Mouse (Mus musculus) adrenal gland, postnatal 10 days (tissue): ENCODE measurements at regions not wholly inside any gene's neighbourhood (a gene's known extent, or its start where the extent isn't known, plus 50 kb on each side); places are given as distances from the start of the nearest gene placed in this dataset.

Source experiments
- DNase-seq: peaks from one replicate; pipeline ENCODE4 v3.0.0; 2021; ENCODE audit warnings: mixed read lengths

DNA sequence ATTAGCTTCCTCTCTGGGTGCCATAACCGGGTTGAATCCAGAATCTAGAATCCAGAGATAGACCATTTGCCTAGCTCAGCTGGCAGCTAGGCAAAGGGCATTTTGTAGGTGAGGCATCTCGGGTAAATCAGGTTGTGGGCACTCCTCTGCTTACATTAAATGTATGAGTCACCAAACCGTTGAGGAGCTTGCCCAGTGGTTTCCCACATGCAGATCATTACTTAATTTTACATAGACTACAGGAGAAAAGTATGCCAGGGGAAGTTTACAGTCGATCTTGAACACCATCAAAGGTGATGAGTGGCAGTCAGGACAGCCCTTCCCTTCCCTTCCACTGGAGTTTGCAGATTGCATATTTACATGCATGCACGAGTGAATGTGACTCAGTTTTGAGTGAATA is 128.5 kb upstream of the Peli2 start:
- no peak for DNase-seq

DNA sequence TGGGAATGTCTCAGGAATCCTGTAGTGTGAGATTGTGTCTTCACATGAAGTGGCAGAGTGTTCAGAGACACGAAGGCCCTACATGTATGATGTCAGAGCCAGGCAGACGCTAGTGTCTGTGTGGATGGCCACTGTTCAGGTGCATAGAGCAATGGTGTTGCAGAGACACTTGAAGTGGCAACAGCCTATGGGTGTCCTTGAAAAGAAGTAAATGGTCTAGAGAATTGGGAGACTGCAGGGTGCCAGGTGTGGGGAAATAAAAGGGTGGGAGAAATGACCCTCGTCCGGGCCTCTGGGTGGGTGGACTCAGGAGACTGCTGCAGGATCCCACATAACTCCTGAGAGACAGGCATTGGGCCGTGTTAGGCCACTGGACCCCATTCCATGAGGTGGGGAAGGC is 127.8 kb upstream of the Peli2 start:
- no peak for DNase-seq

DNA sequence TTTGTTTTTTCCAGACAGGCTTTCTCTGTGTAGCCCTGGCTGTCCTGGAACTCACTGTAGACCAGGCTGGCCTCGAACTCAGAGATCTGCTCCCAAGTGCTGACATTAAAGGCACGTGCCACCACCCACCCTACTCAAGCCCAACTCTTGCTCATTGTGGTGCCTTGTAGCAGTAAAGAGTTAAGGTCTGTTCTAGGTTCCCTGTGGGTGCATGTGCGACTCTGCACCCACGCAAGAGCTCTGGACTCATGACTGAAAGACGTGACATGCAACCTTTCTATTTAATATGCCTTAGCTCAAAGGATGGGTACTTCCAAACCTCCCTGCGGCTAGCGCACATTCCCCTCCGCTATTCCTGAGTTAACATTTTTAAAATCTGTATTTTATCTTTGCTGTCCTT is 121.7 kb upstream of the Peli2 start:
- DNase-seq = no peak

DNA sequence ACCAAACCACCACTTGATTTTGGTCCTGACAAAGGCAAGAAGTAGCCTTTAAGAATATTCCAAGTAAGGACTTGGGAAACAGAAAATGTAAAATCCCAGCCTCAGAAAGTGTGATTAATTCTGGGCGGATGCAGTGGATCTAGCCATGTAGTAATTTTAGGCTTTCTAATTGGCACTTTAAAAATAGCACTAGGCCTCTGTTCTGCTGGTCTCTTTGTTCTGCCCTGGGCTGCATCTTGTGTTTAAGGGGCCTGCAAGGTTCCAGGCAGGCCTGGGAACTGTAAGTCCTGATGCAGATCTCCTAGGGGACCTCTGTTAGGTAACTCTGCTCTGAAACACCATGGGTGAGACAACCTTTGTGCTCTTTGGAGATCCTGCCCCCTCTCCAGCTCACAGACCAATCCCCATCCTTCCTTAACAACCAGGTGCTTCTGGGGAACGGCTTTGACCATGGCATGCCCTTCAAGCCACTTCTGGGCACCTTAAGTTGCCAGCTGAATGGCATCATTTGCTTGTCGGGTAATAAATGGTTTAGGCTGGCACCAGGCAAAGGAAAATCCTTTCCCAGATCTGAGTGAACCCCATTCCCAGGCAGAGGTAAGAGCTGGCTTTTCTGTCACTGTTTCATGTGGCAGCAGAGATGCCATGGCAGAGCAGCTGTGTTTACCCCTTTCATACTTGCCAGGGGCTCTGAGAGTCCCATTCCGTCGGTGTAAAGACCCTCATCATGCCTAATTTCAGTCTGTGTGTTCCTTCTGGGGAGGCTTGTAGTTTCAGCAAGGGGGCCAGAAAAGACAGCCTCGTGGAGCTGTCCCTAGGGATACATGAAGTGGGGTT is 115.3 kb upstream of the Peli2 start:
- no peak for DNase-seq

DNA sequence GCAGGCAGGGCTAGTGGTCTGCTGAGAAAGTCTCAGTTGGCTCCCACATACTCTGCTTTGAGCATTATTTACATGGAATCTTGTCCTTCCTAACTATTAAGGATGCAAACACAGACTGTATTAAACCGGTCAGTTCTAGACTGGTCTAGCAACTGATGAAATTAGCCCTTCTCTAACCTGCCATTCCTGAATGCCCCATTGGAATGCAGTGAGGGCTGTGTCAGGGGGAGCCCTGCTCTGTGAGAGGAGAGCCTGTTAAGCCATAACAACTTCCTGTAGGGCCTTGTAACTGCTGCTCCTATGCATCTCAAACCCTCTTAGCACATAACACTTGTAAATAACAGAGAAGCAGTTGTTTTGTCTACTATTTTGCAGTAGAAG is 114.7 kb upstream of the Peli2 start:
- DNase-seq = no peak

DNA sequence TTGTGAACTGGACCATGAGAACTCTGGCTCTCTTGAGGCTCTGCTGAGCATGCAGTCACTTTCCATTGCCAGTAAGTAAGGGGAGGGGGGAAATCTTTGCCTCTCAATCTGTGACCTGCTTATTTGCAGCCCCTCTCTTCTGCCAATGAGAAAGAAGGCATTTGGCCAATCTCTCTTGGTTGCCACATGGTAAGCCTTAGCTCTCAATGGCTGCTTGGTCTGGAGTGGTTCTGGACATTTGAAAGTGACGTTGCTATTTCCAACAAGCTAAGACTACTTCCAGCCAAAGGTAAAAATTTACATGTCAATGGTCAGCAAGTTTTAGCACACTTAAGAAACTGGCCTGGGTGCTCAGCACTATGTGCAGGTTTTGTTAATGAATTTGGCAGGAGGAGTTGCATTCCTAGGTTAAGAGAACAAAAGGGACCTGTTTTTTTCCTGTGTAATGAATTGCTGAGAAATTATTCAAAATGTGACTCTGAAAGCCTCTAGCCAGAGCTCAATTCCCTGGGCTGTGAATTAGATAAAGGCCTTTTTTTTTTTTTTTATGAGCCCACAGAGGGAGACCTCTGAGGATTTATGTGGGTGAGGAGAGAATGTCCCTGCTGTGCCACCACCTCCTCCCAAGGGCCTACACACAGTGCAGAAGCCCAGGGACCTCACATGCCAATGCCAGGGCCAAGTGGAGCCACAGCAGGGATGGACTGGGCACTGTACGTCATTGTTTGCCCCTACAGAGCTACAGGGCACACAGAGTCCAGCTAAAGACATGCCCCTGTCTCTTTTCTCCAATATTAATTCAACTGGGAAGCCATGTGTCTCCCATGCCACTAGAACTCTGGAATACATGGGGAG is 108.0 kb upstream of the Peli2 start:
- DNase-seq = peak; percentile 16

DNA sequence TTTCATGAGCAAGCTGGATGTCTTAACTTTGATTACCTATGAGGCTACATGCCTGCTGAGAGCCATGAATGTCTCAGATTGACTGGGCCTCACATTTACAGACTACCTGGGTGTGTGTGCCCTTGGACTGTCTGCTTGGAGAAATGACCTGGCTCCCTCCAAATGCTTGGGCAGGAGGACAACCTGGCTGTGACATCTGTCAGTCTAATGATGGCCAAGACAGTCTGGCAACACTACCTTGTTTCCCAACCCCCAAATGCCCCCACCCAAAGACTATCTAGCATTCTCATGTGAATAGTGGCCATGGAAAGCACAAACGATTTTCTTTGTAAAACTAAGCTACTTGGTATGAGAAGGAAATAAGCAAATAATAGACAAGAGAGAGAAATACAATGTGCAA is 107.2 kb upstream of the Peli2 start:
- DNase-seq = no peak

DNA sequence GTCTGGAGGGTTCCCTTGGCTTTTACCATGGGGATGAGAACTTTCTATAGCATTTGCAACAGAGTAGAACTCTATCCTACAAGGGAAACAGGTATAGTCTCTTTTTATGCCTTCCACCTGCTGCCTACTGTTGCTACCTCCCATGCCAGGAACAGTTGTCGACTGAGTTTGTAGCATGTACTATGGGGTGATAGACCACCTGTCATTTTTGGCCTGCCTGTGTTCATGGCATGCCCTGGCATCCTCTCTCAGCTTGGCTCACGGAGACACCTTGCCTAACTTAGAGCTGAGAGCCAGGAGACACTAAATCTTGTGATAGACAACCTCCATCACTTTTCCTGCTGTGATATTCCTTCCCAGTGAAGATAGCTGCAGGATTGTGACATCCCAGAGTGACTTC is 105.8 kb upstream of the Peli2 start:
- no peak for DNase-seq

DNA sequence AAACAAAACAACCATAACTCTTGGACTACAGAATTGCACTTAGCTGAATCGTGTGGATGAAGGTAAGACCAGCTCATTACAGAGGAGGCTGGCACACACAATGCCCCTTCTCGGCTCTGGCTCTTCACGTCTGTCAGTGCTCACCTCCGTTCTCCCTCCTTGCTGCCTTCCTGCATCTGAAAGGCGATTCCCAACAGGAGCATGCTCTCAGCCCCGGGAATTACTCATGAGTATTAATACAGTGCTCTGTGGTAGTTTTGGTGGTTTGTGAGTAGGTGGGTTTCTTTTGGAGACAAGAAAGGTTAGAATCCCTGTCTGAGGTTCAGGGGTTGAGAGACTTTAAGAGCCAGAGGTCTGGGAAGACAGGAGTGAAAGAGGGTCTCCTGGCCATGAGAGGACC is 102.7 kb upstream of the Peli2 start:
- no peak for DNase-seq

DNA sequence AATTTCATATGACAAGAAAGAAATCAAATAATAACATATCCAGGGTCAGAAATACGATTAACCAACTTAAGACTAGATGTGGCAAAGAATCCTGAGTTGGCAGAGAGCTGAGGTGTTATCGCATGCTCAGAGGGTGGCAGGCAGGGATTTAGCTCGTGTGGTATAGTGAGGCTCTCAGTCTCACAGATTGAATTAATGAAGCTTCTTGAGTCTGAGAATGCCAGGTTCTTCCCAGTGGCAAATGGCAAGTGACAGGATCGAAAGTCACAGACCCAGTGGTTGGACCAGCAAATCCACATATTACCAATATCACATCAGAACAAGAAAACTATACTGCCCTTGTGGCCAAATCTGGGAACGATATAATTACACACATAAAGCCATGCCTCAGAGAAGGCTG is 101.3 kb upstream of the Peli2 start:
- DNase-seq = no peak

DNA sequence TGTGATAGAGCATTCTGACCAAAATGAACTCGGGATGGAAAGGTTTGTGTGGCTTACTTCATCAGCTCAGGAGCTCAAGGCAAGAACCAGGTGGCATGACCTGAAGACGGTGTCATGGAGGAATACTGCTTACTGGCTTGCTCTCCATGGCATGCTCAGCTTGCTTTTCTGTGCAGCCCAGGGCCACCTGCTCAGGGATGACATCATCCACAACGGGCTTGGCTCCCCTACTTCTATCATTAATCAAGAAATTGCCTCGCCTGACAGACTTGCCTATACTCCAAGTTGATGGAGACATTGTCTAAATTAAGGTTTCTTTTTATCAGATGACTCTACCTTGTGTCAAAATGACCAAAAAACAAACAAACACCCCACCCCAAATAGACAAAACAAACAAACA is 98.4 kb upstream of the Peli2 start:
- DNase-seq = no peak

DNA sequence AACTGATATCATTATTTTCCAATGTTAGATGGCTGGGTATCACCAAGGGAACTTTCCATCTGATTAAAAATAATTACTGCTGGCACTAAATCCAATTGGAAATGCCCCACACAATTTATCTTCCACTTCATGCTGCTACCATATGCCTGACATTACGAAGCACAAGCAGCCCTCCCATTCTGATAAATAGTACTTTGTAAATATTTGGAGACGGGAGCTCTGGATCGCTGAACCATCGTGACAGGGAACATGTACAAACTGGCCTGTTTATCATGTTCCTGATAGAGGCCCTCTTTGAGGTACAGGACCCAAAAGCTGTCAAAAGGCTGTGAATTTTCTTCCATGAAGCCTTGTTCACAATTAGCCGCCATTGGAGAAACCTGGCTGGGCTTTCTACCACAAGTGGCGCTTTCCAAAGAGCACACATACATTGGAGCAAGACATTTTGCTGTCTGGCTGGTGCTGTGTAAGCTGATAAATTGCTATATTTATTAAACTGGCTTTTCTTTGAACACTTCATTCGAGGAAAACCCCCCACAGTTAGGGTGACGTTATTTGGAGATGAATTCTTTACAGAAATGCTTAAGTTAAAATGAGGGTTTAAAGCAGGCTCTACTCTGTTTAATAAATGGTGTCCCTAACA is 96.5 kb upstream of the Peli2 start:
- DNase-seq = no peak

DNA sequence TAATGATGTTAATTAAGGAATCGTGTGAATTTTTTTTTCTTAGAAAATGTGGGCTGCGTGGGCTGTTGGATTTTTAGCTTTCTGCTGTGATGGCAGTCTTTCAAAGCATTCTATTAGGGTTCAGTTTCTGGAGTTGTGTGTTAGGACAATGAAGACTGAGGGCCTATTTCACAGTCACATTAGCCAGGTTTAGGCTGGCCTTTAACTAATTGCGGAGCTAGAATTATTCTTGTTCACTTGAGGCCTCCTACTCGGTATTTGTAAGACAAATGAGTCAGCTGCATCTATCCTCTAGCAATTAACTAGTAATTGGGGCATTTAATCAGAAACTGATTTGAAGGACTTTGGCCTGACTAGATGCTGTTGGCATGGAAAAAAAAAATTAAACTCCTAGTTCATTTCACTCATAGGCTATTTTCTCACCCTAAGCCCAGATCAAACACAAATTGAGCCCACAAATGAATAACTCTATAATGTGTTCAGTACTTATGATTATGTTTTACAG is 81.3 kb upstream of the Peli2 start:
- DNase-seq = no peak

DNA sequence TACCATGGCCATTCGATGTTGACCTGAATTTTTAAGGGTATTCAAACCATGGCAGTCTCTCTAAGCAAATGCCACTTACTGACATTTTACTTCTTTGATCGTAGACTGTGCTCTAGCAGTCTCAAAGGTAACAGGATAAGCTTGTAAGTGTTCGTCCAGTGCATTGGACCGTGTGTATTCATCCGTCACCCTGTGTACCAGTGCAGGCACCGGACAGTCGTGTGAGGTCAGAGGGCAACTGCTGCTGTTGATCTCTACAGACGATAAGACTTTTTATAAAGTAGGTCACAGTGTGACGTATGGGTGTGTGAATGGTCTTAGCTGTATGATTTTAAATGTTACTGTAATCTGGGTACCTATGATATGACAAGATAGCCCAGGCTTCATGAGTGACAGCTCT is 74.5 kb upstream of the Peli2 start:
- DNase-seq = no peak

DNA sequence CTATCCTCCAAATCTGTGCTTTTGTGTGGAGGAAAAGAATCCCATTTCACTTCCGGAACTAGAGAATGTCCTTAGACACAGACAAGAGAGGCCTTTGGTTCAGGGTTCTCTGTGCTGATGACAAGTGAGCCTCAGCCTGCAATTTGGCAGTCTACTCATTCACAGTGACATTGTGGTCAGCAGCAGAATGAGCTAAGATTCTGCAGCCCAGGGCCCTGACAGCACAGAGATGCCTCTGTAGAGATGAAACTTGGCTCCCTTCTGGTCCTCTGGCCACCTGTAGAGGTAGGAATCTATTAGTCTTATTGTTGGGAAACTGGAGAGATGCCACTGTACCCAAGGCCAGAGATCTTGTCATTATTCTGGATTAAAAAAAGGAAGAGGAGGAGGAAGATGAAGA is 73.8 kb upstream of the Peli2 start:
- no peak for DNase-seq

DNA sequence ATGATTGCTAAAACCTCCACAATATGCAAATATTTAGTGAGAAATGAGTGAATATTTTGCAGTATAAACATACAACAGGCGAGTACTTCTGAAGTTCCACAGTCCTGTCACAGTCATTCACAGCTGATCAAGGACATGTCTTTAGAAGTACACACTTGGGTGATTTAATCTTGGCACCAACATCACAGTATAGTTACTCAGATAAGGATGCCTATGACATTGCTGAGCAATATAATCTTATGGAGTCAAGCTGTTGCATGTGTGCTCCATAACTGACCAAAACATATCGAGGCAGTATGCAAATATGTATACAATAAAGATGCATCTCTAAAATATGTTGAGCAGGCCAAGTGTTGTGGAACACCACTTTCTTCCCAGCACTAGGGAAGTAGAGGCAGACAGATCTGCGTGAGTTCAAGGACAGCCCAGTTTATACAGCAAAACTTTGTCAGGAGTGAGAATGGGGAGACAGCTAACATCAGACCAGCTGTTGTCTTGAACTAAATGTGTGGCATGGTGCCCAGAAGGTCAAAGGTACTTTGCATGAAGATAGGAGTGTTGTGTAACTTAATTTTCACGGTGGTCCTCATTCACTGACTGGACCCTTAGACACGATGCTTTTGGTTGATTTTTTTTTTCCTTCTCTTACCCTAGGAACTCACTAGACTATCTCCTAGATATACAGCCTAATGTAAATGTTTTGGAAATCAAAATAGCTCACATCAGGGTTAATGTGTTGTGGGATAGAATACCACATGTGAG is 70.7 kb upstream of the Peli2 start:
- DNase-seq = no peak

DNA sequence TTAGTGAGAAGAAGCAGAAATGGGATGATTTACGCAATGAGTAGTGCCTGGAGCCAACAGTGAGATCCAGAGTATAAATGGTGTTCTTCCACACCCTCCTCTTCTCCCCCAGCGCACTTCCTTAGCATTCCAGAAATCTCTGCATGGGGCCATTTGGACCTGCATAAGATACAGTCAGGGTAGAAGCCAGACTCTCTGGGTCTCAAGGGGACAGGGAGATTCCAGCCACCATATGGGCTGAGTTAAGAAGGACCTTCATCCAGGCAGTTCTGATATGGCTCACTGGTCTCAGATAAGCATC is 70.2 kb upstream of the Peli2 start:
- no peak for DNase-seq

DNA sequence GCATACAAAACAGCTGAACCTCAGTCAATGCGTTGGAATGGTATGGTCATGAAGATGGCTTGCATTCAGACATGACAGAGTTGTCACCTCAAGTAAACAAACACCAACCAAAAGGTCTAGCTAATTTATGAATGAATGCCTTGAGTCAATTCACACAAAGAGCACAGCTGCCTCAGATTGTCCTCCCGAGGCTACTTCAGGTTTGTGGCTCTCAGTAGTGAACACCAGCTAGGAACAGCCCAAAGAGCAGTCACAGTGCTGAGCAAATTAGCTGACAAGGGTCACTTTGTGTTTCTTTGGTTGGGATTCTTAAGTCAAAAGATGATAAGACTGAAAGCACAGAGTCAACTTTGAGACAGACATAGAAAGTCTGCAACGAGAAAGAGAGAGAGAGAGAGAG is 68.7 kb upstream of the Peli2 start:
- DNase-seq = no peak

DNA sequence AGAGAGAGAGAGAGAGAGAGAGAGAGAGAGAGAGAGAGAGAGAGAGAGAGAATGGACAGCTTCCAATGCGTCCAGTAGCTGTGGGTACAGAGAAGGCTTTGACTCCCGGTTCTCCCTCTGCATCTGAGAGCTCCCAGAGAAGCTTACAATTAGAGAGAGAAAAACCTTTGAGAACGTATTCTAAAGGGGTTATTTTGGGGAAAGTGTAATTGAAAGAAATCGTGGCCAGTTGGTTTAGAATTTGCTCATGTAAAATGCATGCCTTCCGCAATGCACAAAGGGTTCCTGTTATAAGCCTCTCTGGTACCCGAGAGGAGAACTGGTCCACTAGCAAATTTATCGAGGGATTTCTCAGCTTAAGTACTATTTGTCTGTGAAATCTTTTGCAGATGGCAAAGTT is 68.2 kb upstream of the Peli2 start:
- no peak for DNase-seq

DNA sequence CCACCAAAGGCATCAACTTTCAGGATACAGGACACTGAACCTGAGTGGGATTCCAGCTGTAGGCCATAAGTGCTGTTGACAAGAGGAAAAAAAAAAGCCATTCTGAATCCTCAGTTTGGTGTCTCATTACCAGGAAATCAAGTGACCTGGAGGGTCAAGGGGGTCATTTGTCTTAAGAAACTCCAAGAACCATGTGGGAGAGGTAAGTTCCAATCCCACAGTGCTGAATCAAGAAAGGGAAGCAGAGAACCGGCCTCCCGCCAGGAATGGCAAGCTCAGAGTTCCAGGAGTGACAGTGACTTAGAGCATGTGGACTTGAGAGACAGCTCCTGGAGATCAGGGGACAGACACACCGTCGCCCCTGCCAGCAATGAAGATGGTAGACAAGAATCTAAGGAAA is 67.5 kb upstream of the Peli2 start:
- no peak for DNase-seq

DNA sequence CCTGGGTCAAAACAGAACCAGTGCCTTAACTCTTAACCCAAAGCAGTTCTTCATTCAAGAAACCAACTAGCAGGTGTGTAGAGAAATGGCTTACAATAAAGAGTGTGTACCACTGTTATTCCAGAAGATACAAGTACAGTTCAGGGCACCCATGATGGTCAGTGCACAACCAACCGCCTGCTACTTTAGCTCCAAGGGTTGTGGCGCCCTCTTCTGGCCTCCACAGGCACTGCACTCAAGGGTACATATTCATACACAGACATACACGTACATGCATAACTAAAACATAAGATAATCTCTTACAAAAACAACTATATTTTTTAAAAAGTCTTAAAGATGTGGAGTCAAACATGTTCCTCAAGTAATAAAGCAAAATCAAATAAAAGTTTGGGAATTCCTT is 65.9 kb upstream of the Peli2 start:
- no peak for DNase-seq

DNA sequence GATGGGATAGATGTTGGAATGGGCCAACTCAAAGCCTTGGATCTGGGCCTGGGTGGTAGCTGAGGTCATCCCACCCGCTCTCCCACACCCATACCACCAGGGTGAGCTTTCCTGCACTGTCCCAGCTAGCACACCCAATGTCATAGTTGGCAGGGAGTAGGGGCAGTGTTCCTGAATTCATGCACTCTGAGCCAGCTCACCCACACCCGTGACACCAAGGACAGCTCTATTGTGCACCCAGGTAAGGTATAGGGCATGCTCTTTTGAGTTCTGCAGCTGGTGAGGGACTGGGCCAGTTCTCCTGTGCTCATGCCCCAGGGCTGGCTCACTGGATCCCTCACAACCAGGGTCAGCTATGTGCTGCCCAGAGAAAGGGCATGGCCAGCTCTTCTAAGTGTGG is 64.8 kb upstream of the Peli2 start:
- DNase-seq = no peak
